Mouse (Mus musculus) v-Abl transformed pro-B cells (cell line): ENCODE results near the gene Gsta3.
"Not testable (repeated sequence)": the region's sequence is repeated elsewhere in the genome, so short reads cannot be mapped to it uniquely, and the experiment has no call there.

Experiments used
- in situ Hi-C, 2 experiments: fragments of 400-800 bp; cut with MboI; formaldehyde crosslinking; loops; one replicate each; pipeline ENCODE4 v1.15.1; 2025; ENCODE audit not compliant: unreplicated experiment in 2 of 2

Gsta3 gene

GRCm38 (mm10) chr1:21239911-21240898 is at the start of gene Gsta3:
Gsta3 (plus strand) TSS chr1:21240589.
- in situ Hi-C loops: no loop called here

DNA sequence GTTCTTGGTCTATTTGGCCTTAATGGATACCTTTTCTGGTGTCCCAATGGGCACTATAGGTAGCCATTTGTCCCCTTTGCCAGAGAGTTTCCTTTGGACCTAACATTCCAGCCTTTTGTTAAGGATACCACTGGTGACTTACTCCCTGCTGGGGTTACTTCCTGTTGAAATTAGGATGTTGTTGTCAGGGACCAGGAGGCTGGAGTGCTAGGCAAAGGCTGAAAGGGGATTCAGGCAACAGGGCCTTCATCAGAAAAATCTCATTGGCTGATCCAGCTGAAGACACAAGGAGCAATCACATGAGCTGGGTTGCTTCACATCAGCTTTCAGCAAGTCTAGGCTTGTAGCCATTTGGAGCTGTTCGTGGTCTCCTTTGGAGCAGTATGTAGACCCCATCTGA is 34.1 kb upstream of the Gsta3 start:
- in situ Hi-C loops: loop anchor here (5.0 to 25.0 kb wide), 4 partner anchors 66 to 781 kb away; partner anchors contain the start of gene Kcnq5 (in 1 of the 2)

- in situ Hi-C loops: loop anchor here (10.0 to 25.0 kb wide), 3 partner anchors 201 to 774 kb away; partner anchors contain the start of gene Kcnq5 (in 1 of the 2)
These were observed 26.9 kb upstream of the Gsta3 start for GRCm38 (mm10) chr1:21213537-21213936.

DNA sequence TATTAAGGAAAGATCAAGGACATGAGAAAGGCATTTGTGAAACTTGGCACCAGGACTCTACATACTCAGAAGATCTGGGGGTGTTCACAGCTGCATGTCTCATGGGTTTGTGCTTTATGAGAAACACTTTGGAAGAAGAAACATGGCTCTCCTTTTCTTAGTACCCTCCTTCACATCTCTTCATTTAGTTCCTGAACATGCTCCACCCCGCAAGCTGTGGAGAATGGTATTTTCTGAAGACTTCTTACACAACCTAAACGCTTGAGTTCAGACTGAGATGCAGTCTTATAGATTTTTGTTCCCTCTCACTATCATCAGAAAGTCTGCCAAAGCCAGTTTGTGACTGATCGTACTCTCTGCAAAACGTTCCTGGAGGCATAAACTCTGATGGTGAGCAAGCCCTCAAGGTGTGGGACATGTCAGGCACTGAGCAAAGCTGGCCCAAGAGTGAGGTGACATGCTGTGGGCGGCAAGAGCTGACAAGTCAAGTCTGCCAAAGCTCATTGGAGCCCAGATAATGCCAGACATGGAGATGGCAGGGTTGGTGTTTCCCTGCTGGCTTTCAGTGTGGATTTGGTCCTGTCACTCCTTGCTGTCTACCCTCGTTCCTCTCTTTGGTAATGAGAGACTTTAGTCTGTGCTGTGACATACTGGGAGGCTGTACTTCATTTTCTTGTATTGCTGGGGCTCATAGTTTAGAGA is 26.2 kb upstream of the Gsta3 start:
- in situ Hi-C loops: loop anchor here (10.0 to 25.0 kb wide), 3 partner anchors 201 to 773 kb away; partner anchors contain the start of gene Kcnq5 (in 1 of the 2)

DNA sequence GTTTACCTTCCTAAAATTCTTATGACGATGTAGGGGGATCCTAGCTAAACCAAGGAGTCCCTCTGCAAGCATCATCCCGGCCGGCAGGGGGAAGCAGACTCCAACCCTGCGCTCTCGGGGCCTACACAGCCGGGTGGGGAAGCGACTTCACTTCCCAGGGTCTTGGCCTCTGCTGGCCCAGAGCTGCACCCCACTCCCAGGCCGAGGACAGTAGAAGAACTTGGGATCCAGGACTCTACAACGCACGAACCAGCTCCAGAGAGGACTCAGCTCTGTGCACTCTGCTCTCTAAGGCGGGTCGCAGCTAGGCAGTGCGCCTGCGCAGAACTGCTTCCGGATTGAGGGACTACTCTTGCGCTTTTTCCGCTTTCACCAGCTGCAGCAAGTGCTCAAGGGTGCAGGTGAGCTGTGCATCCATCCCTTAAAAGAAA is 21.9 kb upstream of the Gsta3 start, which contains the start of gene Tmem14a:
Tmem14a (plus strand) TSS at position 87 of the 431 bp plus-strand sequence.
- in situ Hi-C loops: loop anchor here (5.0 to 25.0 kb wide), 5 partner anchors 189 to 1049 kb away; partner anchors contain the start of gene Kcnq5 (in 1 of the 2)

DNA sequence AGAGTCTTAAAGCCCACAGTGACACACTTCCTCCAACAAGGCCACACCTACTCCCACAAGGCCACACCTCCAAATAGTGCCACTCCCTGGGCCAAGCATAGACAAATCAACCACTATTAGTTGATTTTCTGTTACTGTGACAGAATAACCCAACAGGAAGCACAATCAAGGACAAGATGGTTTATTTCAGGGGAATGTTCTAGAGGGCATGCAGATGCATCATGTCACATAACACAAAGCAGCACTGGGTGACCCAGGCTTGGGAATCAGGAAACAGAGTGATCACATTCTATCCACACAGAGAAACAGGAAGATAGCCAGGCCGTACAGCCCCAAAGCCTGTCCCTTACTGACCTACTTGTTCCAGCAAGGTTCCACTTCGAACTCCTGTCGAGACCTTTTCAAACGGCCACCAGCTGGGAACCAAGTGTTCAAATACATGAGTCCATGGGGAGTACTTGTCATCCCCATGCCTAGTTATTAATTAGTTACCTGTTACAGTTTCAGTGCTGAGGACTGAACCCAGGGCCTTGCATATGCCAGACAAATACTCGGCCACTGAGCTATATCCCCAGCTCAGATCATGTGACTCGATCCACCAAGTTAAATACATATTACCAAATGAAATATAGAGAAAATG is 12.5 kb upstream of the Gsta3 start:
- in situ Hi-C loops: no loop called here

DNA sequence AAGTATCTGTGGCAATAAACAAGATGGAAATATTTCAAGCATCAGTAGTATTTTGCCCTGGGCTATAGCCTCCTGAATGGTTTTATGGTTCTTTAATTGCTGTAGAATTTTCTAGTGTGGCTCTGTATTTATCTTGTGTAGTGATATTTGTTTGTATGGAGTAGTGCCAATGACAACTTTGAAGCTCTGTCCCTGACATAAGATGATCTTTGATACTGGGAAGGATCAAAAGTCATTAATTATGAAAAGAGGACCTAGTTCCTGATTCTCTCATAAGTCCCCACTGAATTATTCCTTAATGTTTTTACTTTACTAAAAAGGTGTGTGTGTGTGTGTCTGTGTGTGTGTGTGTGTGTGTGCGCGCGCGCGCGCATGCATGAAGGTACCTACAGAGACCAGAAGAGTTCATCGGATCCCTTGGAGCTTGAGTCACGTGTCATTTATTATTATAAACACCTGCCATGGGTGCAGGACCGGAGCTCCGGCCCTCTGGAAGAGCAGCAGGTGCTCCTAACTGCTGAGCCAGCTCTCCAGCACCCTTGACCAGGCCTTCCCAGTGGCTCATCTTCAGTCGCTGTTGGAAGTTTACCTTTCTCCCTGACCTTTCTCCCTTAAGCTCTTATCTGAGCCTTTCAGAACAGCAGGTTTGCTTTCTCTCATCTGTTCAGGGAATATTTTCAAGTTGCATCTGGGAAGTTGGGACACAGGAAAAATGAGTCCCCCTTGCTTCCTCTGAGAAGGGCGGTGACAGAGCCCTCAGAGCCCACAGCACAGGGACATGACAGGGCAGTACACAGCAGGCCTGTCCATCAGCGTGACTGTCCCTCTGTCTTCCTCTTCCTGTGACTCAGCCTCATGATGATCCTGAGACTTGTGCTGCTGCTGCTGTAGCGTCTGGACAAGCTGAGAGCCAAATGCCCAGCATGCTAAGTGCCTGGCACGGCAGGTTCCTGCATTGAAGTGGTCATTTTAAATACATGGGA is 11.4 kb upstream of the Gsta3 start:
- in situ Hi-C loops: not testable (repeated sequence)

GRCm38 (mm10) chr1:21230376-21230775 is 10.0 kb upstream of the Gsta3 start:
- in situ Hi-C loops: no loop called here

GRCm38 (mm10) chr1:21231744-21232464 is 8.5 kb upstream of the Gsta3 start:
- in situ Hi-C loops: no loop called here

DNA sequence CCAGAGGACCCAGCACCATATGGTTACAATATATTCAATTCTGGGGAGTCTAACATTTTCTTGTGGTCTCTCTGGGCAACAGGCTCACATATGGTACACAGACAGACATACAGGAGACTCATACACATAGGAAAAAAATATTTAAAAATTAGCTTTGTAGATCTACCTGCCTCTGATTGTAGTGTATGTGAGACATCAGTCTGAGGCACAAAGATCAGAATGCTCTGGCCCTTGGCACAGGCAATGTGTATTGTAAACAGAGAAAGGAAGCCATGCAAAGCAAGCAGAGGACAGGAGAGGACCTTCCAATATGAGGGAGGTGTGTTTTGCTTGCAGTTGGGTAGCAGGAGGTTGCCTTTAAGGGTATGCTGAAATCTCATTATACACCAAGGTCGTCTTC is 7.9 kb upstream of the Gsta3 start:
- in situ Hi-C loops: no loop called here

DNA sequence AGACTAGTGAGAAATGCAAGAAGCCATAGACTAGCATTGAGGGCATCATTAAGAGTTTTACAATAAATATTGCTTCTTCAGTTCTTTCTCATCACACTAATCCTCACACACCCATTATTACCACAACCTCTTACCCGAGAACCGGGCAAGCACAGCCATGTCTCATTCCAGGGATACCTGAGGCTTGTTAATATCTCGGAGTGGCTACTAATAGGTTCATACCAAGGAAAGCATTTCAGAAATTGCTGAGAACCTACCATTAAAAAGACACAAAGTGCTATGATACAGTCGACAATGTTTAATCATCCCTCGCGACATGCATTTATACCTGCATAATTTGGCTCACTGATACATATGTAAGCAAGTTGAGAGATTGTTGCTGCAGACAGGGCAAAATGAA is 5.0 kb upstream of the Gsta3 start:
- in situ Hi-C loops: no loop called here

- in situ Hi-C loops: no loop called here
These were observed 707 bp downstream of the Gsta3 start for GRCm38 (mm10) chr1:21241096-21241495.

- in situ Hi-C loops: no loop called here
These were observed 4.0 kb downstream of the Gsta3 start for GRCm38 (mm10) chr1:21244290-21244960.

DNA sequence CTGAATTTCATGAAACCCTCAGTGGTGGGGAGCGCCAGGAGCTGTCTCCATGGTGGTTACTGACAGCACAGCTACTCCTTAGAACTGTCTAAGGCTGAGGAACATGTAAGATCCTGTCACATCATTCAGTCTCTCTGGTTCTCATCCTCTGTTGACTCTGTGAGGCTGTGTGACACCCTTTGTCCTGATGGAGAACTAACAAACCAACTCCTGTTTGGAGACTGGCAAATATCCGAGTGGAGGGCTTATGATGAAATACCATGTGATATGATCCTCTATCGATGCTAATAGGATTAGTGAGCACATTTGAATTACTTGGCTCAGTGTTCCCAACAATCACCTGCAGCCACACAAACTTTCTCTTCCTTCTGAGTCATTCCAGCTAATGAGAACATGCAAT is 5.7 kb downstream of the Gsta3 start:
- in situ Hi-C loops: no loop called here

- in situ Hi-C loops: no loop called here
These were observed 7.5 kb downstream of the Gsta3 start for GRCm38 (mm10) chr1:21247896-21248295.

DNA sequence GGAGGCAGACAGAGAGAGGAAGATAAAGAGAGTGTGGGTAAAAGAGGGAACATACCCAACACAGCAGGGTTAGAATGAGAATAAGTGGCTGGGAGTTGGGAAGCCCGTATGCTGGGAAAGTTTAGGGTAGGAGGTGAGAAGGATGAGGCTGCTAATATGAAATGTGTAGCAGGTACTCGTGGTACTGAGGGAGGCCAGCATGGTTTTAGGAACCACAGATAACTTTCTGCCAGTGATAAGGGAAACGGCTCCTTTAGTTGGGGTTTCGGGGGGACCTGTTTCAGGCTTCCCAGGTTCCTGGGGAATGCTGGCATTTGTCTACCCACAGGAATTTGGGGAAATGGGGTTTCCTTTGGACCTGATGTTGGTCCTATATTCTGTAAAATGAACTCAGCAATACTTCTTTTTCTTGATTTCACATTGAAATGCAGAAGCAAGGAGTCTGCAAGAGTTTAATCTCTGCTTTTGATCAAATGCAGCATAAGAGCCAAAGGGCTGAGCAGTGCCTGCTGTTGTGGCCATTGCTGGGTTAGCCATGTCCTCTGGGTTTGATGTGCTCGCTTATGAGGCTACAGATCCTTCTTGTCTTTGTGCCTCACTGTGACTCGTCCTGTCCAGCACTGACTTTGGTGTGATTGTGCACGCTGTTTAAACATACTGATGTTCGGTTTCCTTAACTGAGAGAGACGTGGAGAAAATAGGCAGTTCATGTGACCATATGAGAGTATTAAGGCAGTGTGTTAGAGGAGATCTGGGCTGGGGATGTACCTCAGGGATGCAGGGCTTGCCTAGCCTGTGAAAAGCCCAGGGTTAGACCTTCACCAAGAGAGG is 8.4 kb downstream of the Gsta3 start:
- in situ Hi-C loops: no loop called here

DNA sequence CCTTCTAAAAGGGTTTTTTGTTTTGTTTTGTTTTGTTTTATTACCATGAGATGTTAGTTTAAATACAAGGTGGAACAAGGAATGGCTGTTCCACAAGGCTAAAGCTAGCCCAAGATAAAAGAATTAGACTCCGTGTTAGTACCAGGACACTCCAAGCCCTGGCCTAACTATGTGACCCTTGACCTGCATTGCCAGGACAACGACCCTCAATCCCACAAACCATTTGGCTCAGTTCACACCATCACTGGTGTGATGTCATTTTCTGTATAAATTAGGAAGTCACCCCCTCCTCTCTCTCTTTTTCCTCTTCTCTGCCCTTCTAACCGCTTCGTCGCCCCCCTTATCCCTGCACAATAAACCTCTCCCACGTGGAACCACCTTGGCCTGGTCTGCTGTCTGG is 11.3 kb downstream of the Gsta3 start:
- in situ Hi-C loops: loop anchor here in 1 of 2 experiments (25.0 kb wide), 1 partner anchor 314 kb away; no protein-coding TSS in a partner anchor
